Mouse (Mus musculus) lung, embryonic 16.5 days (tissue): ENCODE measurements around the gene 4930404N11Rik. TPM values are rescaled to one million over a fixed set of nuclear protein-coding genes. Genes with fewer than 3 reads are reported as not detected.

Source experiments
- ATAC-seq: fragments of 200-750 bp; cut with Nextera tagmentation; 2 replicates; pipeline ENCODE4 v1.8.0; 2017; ENCODE audit warnings: low read depth, mild to moderate bottlenecking, moderate library complexity
- H3K27ac ChIP-seq: fragments of 300-500 bp; sonication (generic); 2 replicates; pipeline ENCODE4 v1.5.1; 2014; ENCODE audit warnings: mild to moderate bottlenecking, control low read depth, low read length
- H3K27me3 ChIP-seq: fragments of 300-500 bp; sonication (generic); 2 replicates; pipeline ENCODE4 v1.6.1; 2014; ENCODE audit warnings: low read depth, low read length, mixed read lengths; ENCODE audit not compliant: control insufficient read depth, insufficient read depth
- H3K36me3 ChIP-seq: fragments of 300-500 bp; sonication (generic); 2 replicates; pipeline ENCODE4 v1.6.1; 2014; ENCODE audit warnings: low read length; ENCODE audit not compliant: control insufficient read depth, insufficient read depth
- H3K4me1 ChIP-seq: fragments of 300-500 bp; sonication (generic); replicated peaks from 2 replicates; pipeline ENCODE4 v1.6.1; 2014; ENCODE audit warnings: low read length, mixed read lengths; ENCODE audit not compliant: control insufficient read depth, insufficient read depth
- H3K4me2 ChIP-seq: fragments of 300-500 bp; sonication (generic); 2 replicates; pipeline ENCODE4 v1.6.1; 2014; ENCODE audit warnings: low read depth, low read length, control low read depth
- H3K4me3 ChIP-seq: fragments of 300-500 bp; sonication (generic); 2 replicates; pipeline ENCODE4 v1.5.1; 2014; ENCODE audit warnings: mild to moderate bottlenecking, low read length, control low read depth
- H3K9ac ChIP-seq: fragments of 300-500 bp; sonication (generic); 2 replicates; pipeline ENCODE4 v1.6.1; 2014; ENCODE audit warnings: low read length, control low read depth
- H3K9me3 ChIP-seq: fragments of 300-500 bp; sonication (generic); 2 replicates; pipeline ENCODE4 v1.6.1; 2016; ENCODE audit warnings: low read length; ENCODE audit not compliant: control insufficient read depth
- WGBS: fragments of 180-500 bp; shearing (Covaris S2); extraction: QIAGEN DNeasy Blood & Tissue Kit; methylation state at CpG from one replicate; pipeline ENCODE4 v1.1.7; 2014; 5-methylcytosine and 5-hydroxymethylcytosine counted together
- polyA plus RNA-seq: library from polyadenylated mRNA; unstranded; fragments of >200 nt; fragmentation: Nextera tagmentation; extraction: Ambion mirVana; gene quantifications from 2 replicates; pipeline ENCODE4 v1.2.1, GENCODE M21; 2015

Gene 4930404N11Rik
- polyA plus RNA-seq, 1 experiment from 2014 or later, result 2.0 TPM

- 0 out of 2 replicates have a peak, but pooled peaks have one; percentile 11 for ATAC-seq
- Histone ChIP-seq H3K4me3 (peak within 1 kb of the TSS; percentile 56), H3K9me3 (no peaks in the 10 kb centered on the region), H3K27me3 (peaks cover 36% of the 10 kb centered on the region), H3K27ac (no peak within 1 kb of the TSS), H3K9ac (peak within 1 kb of the TSS; percentile 72), H3K36me3 (peaks cover 7% of the 10 kb centered on the region), H3K4me2 (peak within 1 kb of the TSS; percentile 90), H3K4me1 (peaks cover 23% of the 10 kb centered on the region)
- 5% methylated on average over 50 of the region's 67 CpGs for WGBS
Measured at GRCm38 (mm10) chr10:81342686-81343505, 22.7 kb downstream of the 4930404N11Rik start, which contains the start of gene Gipc3. Gene Gipc3, minus strand, starts transcription at chr10:81343266.

GRCm38 (mm10) chr10:81341333-81341949, 24.2 kb downstream of the 4930404N11Rik start:
- peaks cover 36% of the 10 kb centered on the region for H3K27me3 ChIP-seq
- peak; percentile 32; the same call in 1 of the 2 replicates for ATAC-seq
- WGBS, result 33% methylated on average over 16 of the region's 16 CpGs
- no peak overlapping the region for H3K4me3 ChIP-seq
- H3K9me3 ChIP-seq, result no peaks in the 10 kb centered on the region
- H3K27ac ChIP-seq, result no peak overlapping the region
- H3K4me2 ChIP-seq, result no peak overlapping the region; the same call in 1 of the 2 replicates
- 0 out of 2 replicates have a peak, but pooled peaks cover 3% of the 10 kb centered on the region for H3K36me3 ChIP-seq
- no peak overlapping the region for H3K9ac ChIP-seq
- peaks cover 14% of the 10 kb centered on the region for H3K4me1 ChIP-seq

GRCm38 (mm10) chr10:81340551-81341332, 24.9 kb downstream of the 4930404N11Rik start:
- H3K27me3 ChIP-seq, result peaks cover 36% of the 10 kb centered on the region
- WGBS, result 45% methylated on average over 17 of the region's 17 CpGs
- 0 out of 2 replicates have a peak, but pooled peaks cover 2% of the 10 kb centered on the region for H3K36me3 ChIP-seq
- no peak for ATAC-seq
- no peak overlapping the region for H3K9ac ChIP-seq
- H3K4me3 ChIP-seq, result no peak overlapping the region
- peaks cover 16% of the 10 kb centered on the region for H3K4me1 ChIP-seq
- H3K27ac ChIP-seq, result no peak overlapping the region
- H3K9me3 ChIP-seq, result no peaks in the 10 kb centered on the region
- no peak overlapping the region for H3K4me2 ChIP-seq

- Histone ChIP-seq H3K9ac (0 out of 2 replicates have a peak overlapping the region, but pooled peaks have one; percentile 45), H3K4me2 (peak overlapping the region; percentile 14; the same call in 1 of the 2 replicates), H3K4me1 (peaks cover 22% of the 10 kb centered on the region)
Measured at GRCm38 (mm10) chr10:81336558-81336957, 29.1 kb downstream of the 4930404N11Rik start.

GRCm38 (mm10) chr10:81335393-81336340, 29.9 kb downstream of the 4930404N11Rik start:
- peak overlapping the region; percentile 43 for H3K4me2 ChIP-seq
- H3K4me3 ChIP-seq, result no peak overlapping the region
- H3K4me1 ChIP-seq, result peaks cover 24% of the 10 kb centered on the region
- H3K9ac ChIP-seq, result peak overlapping the region; percentile 58
- no peaks in the 10 kb centered on the region for H3K9me3 ChIP-seq
- H3K27me3 ChIP-seq, result peaks cover 5% of the 10 kb centered on the region
- 33% methylated on average over 17 of the region's 19 CpGs for WGBS
- peak; percentile 80 for ATAC-seq
- no peaks in the 10 kb centered on the region for H3K36me3 ChIP-seq
- H3K27ac ChIP-seq, result peak overlapping the region; percentile 97

More at GRCm38 (mm10) chr10:81336558-81336957, 29.1 kb downstream of the 4930404N11Rik start:
- H3K27me3 ChIP-seq, result peaks cover 10% of the 10 kb centered on the region
- H3K4me3 ChIP-seq, result no peak overlapping the region
- H3K9me3 ChIP-seq, result no peaks in the 10 kb centered on the region
- ATAC-seq, result no peak
- peak overlapping the region; percentile 97 for H3K27ac ChIP-seq
- 92% methylated on average over 4 of the region's 4 CpGs for WGBS
- no peaks in the 10 kb centered on the region for H3K36me3 ChIP-seq

GRCm38 (mm10) chr10:81334324-81334723, 31.3 kb downstream of the 4930404N11Rik start:
- H3K27me3 ChIP-seq, result peaks cover 5% of the 10 kb centered on the region
- H3K4me2 ChIP-seq, result no peak overlapping the region
- no peaks in the 10 kb centered on the region for H3K9me3 ChIP-seq
- ATAC-seq, result no peak
- H3K36me3 ChIP-seq, result no peaks in the 10 kb centered on the region
- H3K27ac ChIP-seq, result peak overlapping the region; percentile 97
- no peak overlapping the region for H3K4me3 ChIP-seq
- H3K9ac ChIP-seq, result peak overlapping the region; percentile 58
- 76% methylated on average over 11 of the region's 11 CpGs for WGBS
- H3K4me1 ChIP-seq, result peaks cover 35% of the 10 kb centered on the region

GRCm38 (mm10) chr10:81332277-81332676, 33.3 kb downstream of the 4930404N11Rik start:
- Histone ChIP-seq H3K9me3 (no peaks in the 10 kb centered on the region), H3K4me1 (peaks cover 52% of the 10 kb centered on the region), H3K4me2 (0 out of 2 replicates have a peak overlapping the region, but pooled peaks have one; percentile 14), H3K27ac (no peak overlapping the region), H3K27me3 (peaks cover 5% of the 10 kb centered on the region), H3K4me3 (no peak overlapping the region), H3K36me3 (no peaks in the 10 kb centered on the region), H3K9ac (peak overlapping the region; percentile 31; the same call in 1 of the 2 replicates)
- WGBS, result 29% methylated on average over 29 of the region's 29 CpGs
- no peak for ATAC-seq

GRCm38 (mm10) chr10:81330007-81330406, 35.6 kb downstream of the 4930404N11Rik start:
- Histone ChIP-seq H3K36me3 (peaks cover 20% of the 10 kb centered on the region), H3K4me3 (peak overlapping the region; percentile 8; the same call in 1 of the 2 replicates), H3K4me2 (peak overlapping the region; percentile 37), H3K9me3 (no peaks in the 10 kb centered on the region), H3K27ac (peak overlapping the region; percentile 94), H3K4me1 (peaks cover 42% of the 10 kb centered on the region), H3K9ac (peak overlapping the region; percentile 52), H3K27me3 (peaks cover 5% of the 10 kb centered on the region)
- peak; percentile 2 for ATAC-seq
- 41% methylated on average over 4 of the region's 4 CpGs for WGBS
